Mouse (Mus musculus) left cerebral cortex, adult 2 months (tissue): ENCODE measurements at regions not wholly inside any gene's neighbourhood (a gene's known extent, or its start where the extent isn't known, plus 50 kb on each side); places are given as distances from the start of the nearest gene placed in this dataset.

Experiments used
- DNase-seq, 2 experiments: peaks; one replicate each; pipeline ENCODE4 v3.0.0; 2021 to 2022; ENCODE audit warnings: low spot score in 2 of 2, mixed read lengths in 1 of 2; ENCODE audit errors: extremely low spot score in 1 of 2
- H3K27ac ChIP-seq: fragments of 200-600 bp; 2 replicates; pipeline ENCODE4 v1.8.1; 2022
- H3K4me3 ChIP-seq: fragments of 200-600 bp; 2 replicates; pipeline ENCODE4 v1.8.1; 2022
- CTCF ChIP-seq: fragments of 200-600 bp; IDR thresholded peaks from 2 replicates; pipeline ENCODE4 v1.8.1; 2022; ENCODE audit warnings: antibody characterized with exemption, mild to moderate bottlenecking, moderate library complexity
- intact Hi-C: fragments of 180-260 bp; cut with DNase I; formaldehyde crosslinking; loops from one replicate; pipeline ENCODE4 v1.15.1; 2025

- DNase-seq = no peak
- TF ChIP-seq CTCF = no peak
- H3K4me3 ChIP-seq = no peak overlapping the region
- intact Hi-C loops = no loop called here
- no peak overlapping the region for H3K27ac ChIP-seq
Measured at GRCm38 (mm10) chr5:101239298-101240118, 394.0 kb downstream of the Gpat3 start.

- TF ChIP-seq CTCF = no peak
- intact Hi-C loops = no loop called here
- no peak overlapping the region for H3K4me3 ChIP-seq
- H3K27ac ChIP-seq = no peak overlapping the region
- DNase-seq = no peak
Measured at GRCm38 (mm10) chr5:101236163-101236693, 390.7 kb downstream of the Gpat3 start.

GRCm38 (mm10) chr5:101222390-101222789 lies 376.9 kb downstream of the Gpat3 start:
- no peak for DNase-seq
- Histone ChIP-seq H3K4me3 (no peak overlapping the region), H3K27ac (no peak overlapping the region)
- TF ChIP-seq CTCF = no peak
- intact Hi-C loops = no loop called here

- Histone ChIP-seq H3K4me3 (no peak overlapping the region), H3K27ac (no peak overlapping the region)
- DNase-seq = no peak
- intact Hi-C loops = no loop called here
- no peak for TF ChIP-seq CTCF
Measured at GRCm38 (mm10) chr5:101218082-101218481, 372.6 kb downstream of the Gpat3 start.

- no peak for TF ChIP-seq CTCF
- no peak overlapping the region for H3K27ac ChIP-seq
- H3K4me3 ChIP-seq = no peak overlapping the region
- DNase-seq = no peak
- intact Hi-C loops = no loop called here
Measured at GRCm38 (mm10) chr5:101216837-101217571, 371.5 kb downstream of the Gpat3 start.

GRCm38 (mm10) chr5:101211974-101212373 lies 366.5 kb downstream of the Gpat3 start:
- no peak overlapping the region for H3K27ac ChIP-seq
- H3K4me3 ChIP-seq = no peak overlapping the region
- intact Hi-C loops = no loop called here
- TF ChIP-seq CTCF = no peak
- DNase-seq = no peak

- intact Hi-C loops = no loop called here
- DNase-seq = no peak
- no peak overlapping the region for H3K4me3 ChIP-seq
- H3K27ac ChIP-seq = no peak overlapping the region
- no peak for TF ChIP-seq CTCF
Measured at GRCm38 (mm10) chr5:101208150-101208549, 362.6 kb downstream of the Gpat3 start.

GRCm38 (mm10) chr5:101195501-101195900 lies 350.0 kb downstream of the Gpat3 start:
- intact Hi-C loops = no loop called here
- TF ChIP-seq CTCF = no peak
- Histone ChIP-seq H3K4me3 (no peak overlapping the region), H3K27ac (no peak overlapping the region)
- no peak for DNase-seq

GRCm38 (mm10) chr5:101190976-101191375 lies 345.5 kb downstream of the Gpat3 start:
- Histone ChIP-seq H3K4me3 (no peak overlapping the region), H3K27ac (no peak overlapping the region)
- DNase-seq = no peak
- TF ChIP-seq CTCF = no peak
- intact Hi-C loops = no loop called here

- no peak for DNase-seq
- no peak for TF ChIP-seq CTCF
- no peak overlapping the region for H3K27ac ChIP-seq
- intact Hi-C loops = no loop called here
- H3K4me3 ChIP-seq = no peak overlapping the region
Measured at GRCm38 (mm10) chr5:101173183-101173582, 327.7 kb downstream of the Gpat3 start.

GRCm38 (mm10) chr5:101172782-101173181 lies 327.3 kb downstream of the Gpat3 start:
- peak in 1 of 2 experiments; percentile 17 for DNase-seq
- no peak overlapping the region for H3K27ac ChIP-seq
- no peak for TF ChIP-seq CTCF
- intact Hi-C loops = no loop called here
- H3K4me3 ChIP-seq = no peak overlapping the region

GRCm38 (mm10) chr5:101169074-101169473 lies 323.6 kb downstream of the Gpat3 start:
- H3K27ac ChIP-seq = no peak overlapping the region
- intact Hi-C loops = no loop called here
- H3K4me3 ChIP-seq = no peak overlapping the region
- TF ChIP-seq CTCF = no peak
- DNase-seq = no peak
